Mouse (Mus musculus): ENCODE measurements at regions not wholly inside any gene's neighbourhood (a gene's known extent, or its start where the extent isn't known, plus 50 kb on each side); places are given as distances from the start of the nearest gene placed in this dataset.
"Not testable (repeated sequence)": the region's sequence is repeated elsewhere in the genome, so short reads cannot be mapped to it uniquely, and the experiment has no call there.

DNA sequence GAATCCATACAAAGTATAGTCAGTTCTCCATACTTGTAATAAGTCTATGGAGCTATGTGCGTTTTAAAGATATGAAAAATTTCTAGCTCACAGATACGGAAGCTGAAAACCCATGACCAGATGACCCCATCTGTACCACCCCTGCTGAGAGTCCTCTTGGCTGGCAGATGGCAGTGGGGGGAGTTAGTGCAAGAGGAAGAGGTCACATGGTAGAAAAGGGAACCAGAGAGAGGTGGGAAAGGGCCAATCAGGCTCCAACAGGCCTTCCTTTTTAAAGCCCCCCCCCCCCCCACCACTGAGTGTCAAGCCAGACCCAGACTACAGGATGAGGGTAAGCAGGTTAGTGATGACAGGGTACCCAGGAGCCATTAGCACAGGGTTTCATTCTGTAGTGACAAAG is 86.4 kb upstream of the Klf13 start:
- DNase-seq: no peak

DNA sequence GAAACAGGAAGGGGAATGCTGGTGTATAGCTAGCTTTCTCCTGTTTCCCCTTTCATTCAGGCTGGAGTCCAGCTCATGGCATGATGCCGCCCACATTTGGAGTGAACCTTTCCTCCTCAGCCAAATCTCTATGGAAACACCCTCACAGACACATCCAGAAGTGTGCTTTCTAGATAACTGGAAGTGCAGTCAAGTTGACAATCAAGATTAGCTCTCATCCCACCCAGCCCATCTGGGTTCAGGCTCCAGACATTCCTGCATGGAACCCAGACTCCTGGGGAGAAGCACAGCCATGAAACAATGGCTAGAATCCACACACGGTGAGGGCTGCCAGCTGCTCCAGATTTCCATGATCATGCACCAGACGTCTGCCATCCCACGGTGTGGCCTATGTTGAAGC is 85.5 kb upstream of the Klf13 start:
- peak; percentile 52 for DNase-seq

DNA sequence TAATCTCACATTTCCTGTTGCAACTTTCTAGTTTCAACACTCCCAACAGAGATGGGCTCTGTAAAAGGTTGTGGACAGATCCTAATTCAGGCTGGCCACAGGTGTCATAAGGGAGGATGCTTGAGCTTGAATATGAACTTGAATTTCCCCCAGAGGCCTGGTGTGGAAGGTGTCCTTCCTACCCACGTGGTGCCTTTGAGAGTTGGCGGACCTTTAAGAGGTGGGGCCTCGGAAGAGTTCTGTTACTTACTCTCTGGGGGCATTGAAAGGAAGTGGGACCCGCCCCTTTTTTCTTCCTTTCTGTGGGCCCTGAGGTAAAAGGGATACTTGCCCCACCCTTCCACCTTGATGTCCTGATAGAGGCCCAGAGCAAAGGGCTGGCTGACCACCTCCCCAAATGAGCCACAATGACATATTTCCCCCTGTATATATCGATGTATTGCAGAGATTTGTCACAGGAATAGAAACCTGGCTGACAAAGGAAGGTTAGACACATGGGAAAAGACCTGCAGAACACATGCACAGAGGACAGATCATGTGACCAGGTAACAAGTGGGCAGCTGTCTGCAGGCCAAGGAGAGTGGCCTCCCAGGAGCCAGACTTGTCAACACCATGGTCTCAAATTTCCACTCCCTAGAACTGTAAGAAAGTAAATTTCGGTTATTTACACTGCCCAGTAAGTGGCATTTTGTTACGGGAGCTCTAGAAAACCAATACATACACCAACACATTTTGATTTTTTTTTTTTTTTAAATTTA is 84.2 kb upstream of the Klf13 start:
- DNase-seq: no peak

DNA sequence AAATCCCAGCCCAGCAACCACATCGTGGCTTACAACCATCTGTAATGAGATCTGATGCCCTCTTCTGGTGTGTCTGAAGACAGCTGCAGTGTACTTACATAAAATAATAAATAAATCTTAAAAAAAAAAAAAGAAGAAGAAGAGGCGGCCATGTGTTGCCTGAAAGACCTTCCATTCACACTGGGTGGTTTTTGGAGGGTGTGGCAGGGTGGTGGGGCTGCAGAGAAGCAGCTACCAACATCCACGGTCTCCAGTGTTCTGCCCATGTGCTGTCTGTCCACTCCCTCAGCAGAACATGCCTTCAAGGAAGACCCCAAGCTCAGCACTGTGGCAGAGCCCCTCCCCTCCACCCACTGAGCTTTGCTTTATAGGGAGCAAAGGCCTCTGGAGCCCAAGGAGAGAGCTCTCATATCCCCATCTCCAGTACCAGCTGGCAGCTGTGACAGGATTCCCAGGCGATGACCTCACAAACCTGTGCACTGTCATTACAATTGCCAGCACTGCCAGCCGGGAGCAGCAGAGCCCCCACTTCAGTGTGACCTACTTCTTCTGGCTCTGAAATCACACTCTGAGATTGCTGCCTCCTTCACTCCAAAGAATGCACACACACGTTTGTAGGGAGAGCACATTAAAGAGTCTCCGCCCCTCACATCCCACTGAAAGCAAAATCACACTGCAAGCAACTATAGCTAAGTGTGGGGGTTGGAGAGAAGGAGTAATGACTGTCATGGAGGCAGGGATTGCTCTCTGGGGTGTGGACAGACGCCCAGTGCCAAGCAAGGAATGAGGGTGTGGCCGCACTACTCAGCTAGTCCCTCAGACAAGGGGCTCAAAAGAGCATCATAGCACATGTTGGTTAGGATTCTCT is 82.8 kb upstream of the Klf13 start:
- DNase-seq: peak; percentile 41

DNA sequence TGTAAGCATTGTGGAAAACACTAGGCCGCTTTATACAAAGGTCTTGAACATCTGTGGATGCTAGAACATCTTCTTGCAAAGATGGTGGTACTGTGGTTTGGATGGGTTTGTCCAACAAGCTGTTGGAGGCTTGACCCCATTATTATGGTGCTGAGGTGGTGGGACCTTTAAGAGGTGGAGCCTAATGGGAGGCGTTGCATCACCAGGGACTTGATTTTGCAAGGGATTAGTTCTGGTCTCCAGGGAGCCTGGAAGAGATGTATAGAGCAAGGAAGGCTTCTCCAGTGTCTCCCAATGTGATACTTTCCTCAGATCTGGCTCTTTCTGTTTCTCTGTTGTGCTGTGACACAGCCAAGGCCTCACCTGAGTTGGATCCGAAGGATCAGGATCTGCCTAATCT is 79.4 kb upstream of the Klf13 start:
- DNase-seq: no peak

DNA sequence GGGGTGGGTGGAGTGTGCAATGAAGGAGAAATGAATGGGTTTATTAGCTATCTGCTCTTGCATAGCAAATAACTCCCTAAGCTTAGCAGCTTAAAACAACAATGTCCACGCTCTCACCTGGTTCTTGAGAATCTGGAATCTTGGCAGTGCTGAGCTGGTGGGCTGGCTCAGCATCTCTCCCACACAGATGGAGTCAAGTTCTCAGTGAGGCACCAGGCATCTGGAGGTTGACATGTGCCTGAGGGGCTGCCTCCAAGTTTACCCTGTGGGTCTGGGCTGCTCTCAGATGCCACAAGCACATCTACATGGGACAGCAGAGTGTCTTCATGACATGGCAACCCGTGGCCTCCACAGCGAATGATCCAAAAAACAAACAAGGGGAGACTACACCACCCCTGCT is 78.2 kb upstream of the Klf13 start:
- DNase-seq: no peak

DNA sequence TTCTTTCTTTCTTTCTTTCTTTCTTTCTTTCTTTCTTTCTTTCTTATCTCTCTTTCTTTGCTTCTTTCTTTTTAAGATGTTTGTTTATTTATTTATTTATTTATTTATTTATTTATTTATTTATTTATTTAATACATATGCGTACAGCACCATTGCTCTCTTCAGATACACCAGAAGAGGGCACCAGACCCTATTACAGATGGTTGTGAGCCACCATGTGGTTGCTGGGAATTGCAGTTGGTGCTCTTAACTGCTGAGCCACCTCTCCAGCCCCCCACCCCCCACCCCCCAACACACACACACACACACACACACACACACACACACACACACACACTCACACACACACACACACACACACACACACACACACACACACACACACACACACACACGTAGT is 76.4 kb upstream of the Klf13 start:
- DNase-seq: not testable (repeated sequence)

DNA sequence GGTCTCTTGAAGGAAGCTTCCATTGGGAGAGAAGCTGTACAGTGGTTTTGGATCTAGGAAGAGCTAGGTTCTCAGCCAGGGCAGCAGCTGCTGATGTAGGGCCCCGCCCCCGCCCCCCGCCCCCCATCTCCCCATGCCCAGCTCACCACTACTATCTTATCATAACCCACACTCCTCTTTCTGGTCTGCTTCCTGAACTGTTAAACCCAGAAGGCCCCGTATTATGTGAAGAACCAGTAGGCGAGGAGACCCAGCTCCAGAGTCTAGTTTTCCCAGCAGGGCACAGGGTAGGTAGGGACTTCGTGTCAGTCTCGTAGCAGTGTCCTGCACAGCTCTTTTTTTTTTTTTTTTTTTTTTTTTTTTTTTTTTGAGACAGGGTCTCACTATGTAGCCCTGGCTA is 75.5 kb upstream of the Klf13 start:
- no peak for DNase-seq

DNA sequence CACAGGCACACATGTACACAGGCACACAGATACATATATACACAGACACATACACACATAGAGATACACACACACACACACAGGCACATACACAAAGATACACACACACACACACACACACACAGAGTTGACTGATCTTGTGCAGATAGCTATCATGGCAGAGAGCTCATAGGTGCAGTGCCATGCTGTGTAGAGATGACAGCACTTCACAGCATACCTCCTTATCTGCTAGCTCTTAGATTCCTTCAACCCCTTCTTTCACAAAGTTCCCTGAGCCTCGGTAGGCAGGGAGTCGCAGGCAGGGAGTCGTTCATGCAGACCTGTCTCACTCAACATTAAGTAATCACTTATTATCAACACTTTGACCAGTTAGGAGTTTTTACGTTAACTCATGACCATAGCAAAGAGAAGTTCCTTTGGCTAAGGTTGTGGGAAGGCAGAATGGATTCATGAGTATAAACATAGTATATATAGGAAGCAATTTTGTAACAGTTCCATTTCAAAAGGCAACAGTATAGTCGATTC is 74.4 kb upstream of the Klf13 start:
- no peak for DNase-seq

DNA sequence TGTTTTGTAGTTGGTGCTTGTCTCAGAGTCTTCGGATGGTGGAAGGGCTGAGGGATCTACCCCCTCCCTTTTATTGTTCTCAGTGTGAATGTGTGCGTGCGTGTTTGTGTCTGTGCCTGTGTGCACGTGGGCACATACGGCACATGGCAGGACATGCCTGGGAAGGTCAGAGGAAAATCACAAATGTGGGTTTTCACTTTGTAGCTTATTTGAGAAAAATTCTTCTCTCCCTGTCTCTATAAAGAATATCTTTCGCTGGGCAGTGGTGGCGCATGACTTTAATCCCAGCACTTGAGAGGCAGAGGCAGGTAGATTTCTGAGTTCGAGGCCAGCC is 73.5 kb upstream of the Klf13 start:
- no peak for DNase-seq

DNA sequence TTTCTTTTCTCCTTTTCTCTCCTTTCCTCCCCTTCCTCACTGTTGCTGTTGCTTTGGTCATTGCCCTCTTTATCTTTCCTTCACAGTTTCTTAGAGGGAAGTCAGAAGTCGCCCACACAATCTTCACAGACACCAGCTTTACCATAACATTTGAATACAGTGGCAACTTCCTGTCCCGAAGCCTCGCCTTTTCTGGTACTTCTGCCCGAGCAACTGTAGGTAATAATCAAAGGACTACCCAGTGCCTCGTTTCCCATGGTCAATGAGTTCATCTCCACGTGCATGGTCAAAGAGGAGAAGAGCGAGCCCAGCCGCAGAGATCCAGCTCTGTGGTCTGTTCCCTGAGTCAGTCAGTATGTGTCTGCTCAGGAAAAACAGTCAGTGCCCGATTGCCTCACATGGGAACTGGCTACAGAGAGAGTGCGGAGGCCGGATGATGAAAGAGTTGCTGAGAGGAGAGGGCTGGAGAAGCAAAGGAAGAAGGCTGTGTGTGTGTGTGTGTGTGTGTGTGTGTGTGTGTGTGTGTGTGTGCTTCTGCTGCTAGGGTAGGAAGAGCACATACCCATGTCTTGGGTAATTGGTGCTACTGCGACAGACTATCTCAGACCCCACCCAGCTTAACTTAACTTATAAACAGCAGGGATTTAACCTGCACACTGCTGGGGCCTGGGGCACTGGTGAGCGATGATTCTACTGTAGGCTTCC is 73.0 kb upstream of the Klf13 start:
- DNase-seq: peak; percentile 73

DNA sequence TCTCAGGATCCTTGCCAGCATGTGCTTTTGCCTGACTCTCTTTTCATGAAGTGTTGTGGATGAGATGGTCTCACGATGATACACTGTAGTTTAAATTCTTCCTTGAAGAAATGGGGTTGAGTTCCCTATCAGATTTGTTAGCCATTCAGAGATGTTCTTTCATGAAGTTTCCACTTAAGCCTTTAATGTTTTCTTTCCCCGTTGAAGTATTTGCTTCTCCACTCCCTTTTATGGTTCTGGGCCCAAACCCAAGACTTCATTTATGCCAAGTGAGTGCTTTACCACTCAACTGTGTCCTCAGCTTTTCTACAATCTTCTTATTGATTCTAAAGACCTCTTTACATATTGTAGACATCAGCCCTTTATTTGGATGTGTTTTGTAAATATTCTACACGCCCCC is 71.9 kb upstream of the Klf13 start:
- no peak for DNase-seq

DNA sequence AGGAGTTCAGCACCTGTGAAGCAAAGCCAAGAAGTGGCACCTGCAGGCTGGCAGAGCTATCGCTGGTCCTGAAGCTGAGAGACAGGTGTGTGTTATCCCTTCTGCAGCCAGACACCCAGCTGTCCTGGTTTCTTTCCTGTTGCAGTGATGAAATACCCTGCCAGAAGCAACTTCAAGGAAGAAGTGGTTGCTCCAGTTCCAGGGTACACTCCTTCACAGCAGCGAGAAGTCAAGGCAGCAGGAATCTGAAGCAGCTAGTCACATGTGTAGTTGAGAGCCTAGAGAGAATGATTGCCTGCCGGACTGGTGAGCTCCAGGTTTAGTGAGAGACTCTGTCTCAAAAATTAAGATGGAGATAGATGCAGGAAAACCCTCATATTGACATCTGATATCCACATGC is 69.1 kb upstream of the Klf13 start:
- no peak for DNase-seq

DNA sequence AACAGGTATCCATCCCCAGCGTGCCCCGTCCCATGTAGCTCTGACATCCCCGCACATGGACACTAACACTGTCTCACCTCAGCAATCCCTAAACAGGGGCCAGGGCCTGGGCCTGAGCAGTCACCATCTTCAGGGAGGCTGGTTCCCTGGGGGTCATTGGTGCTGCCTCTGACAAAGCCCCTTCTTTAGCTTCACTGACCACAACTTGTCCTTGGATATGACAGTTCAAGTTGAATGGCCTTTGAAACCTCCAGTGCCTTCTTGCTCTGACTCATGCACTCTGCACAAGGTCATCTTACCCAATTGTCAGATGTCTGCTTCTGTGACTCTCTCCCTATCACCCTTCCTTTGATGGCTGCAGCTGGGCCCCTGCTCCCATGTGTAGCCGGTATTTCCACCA is 68.2 kb upstream of the Klf13 start:
- DNase-seq: no peak

DNA sequence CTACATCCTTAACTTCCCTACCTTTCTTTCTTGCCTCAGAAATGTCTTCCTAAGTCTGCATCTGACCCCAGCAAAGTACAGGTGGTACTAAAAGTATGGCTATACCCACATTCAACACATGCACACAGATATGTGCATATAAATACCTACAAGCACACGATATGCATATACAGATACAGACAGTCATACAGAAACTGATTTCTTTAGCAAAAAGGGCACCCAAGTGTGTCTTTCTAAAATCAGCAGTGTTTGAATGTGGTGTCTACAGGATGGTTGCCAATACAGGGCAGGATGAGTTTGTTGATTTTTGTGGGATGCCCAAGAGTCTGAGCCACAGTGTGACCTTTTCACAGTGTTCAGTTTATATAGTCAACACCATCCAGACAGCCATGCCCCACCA is 67.0 kb upstream of the Klf13 start:
- DNase-seq: no peak

DNA sequence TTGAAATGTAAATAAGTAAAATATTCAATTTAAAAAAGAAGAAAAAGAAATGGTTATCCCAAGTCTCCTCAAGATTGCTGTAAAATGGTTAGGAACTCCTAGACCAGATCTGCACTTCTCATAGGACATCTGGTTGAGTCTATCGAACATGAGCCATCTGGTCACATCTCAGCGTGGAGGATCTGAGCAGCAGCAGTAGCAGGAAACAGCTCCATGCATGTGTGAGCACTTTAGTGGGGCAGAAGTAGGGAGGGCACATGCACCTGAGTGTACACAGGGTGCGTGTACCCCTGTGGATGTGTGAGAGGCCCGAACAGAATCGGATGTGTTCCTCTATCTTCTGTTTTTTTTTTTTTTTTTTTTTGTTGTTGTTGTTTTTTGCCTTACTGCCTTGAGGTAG is 65.2 kb upstream of the Klf13 start:
- DNase-seq: peak; percentile 53

DNA sequence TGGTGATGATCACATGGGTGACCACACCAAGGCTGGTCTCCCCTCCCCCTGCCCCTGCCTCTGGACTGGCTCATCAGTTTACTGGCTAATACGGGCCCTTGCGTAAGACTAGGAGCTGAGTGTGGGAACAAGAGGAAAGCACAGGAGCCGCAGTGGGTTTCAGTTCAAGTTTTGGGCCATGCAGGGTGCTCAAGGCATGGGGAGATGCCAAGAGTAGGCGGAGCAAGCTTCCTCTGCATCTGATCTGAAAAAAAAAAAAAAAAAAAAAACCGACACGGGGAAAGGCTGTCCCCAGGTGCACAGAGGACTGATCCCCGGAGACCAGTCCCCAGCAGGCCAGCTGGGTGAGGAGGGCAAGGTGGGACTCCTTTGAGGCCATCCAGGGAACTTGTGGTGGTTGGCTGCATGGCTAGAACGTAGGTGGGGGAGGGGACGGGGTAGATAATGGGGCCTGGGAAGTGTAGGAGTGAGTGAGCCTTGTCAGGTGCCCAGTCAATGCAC is 62.9 kb upstream of the Klf13 start:
- peak; percentile 87 for DNase-seq

DNA sequence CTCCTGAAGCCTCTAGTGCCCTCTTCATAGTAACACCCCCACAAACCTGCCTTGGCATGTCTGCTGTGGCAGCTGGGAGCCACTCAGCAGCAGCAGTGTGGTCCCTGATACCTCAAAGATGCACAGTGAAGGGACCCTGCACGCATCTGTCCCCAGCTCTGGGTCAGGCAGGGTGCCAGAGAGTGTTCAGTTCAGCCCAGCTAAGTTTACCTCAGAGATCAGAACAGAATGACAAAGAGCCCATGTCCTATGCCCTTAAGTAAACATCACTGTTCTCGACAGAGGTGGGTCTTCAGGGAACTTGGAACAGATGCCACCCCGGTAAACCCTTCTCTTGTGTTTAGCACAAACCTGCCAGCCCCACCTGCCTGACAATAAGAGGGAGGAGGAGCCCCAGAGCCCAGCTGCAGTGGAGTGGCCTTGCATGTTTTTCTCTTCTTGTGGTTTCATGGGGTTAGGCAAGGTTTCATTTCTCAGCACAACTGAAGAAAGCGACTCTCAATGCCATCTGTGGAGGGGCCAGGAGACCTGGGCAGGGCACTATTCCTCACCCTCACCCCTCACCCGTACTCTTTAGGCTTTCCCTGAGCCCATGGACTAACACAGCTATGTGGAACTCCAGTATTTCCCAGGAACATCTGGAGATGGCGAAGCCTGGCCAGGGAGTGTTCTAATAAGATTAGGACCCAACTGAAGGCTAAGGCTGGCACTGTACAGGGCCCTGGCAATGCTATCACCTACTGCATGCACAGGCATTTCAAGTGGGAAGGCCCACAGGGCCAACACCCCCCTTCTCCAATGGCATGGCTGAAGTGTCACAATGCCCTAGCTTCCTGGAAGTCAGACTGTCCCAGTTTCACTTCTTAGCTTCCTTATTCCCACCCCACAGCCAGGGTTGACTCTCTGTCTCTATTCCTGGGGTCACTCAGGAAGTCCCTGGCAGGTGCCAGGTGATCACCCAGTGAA is 60.6 kb upstream of the Klf13 start:
- DNase-seq: peak; percentile 36

DNA sequence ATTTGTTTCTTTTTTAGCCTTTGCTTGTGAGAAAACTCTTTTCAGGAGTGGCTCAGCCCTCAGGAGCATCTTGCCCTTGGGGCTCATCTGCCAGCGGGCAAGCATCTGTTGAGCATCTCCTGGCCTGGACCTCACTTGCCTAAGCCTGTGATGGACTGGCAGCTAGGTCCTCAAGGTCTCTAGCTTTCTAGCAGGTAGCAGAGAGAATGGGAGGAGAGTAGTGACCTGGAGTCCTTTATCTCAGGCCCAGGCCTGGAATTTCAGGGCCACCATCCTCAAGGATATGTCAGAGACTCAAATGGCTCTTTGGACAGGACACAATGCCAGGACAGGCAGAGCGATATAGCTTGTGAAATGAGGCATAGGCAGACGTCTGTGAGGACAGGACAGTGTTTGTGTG is 59.3 kb upstream of the Klf13 start:
- no peak for DNase-seq

DNA sequence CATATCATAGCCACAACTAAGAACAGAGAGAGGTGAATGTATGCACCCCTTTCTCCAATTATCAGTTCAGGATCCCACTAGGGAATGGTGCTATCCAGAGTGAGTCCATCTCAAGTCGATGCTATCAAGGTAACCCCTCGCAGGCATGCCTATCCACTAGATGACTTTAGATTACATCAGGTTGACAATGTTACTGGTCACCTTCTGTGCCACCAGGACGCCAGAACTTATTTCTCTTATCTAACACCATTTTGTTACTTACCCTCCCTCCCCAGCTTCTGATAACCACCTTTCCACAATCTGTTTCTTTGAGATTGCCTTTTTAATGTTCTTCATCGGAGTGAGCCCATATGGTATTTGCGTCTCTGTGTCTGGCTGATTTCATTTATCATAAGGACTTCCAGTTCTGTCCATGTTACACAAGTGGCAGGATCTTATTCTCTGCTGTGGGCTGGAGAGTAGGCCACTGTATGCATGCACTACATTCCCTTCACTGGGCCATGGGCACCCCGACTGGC is 57.9 kb upstream of the Klf13 start:
- no peak for DNase-seq

DNA sequence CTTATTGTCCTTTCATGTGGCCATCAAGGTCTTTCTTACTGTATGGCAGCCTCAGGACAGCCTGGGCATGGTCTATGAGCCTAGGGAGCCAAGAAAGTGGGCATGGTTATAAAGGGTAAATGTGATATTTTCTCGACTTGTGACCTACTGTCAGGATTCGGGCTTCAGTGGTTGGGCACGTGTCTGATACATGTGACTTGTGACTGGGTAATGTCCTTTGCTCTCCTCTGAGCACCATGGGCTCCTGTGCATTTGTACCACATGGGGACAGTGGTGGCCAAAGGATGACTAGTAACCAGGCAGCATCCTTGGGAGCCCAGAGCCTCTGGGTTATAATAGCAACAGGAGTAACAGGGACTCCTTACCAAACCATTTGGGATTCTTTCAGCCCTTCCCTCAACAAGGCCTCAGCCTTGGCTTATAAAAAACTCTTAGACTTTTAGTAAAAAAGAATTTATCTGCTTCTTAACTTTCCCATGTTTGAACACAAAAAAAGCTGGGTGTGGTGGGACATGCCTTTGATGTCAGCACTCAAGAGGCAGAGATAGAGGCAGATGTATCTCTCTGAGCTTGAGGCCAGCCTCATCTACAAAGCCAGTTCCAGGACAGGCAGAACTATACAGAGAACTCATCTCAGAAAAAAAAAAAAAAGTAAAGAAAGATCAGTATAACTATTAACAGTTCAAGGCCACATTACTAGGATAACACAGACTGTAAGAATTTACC is 56.7 kb upstream of the Klf13 start:
- DNase-seq: no peak
